ENCODE assay signal across 27 mouse cellular contexts in genomic region chr13:108013839-108014238, GRCm38 (mm10). TPM values are rescaled to one million over a fixed set of nuclear protein-coding genes. Genes with fewer than 3 reads are reported as not detected.
DNase-seq lines count a peak whose midpoint lies in the region; ATAC-seq and TF ChIP-seq lines count a peak whose summit lies in the region.
"Had no signal": no experiment of that assay in that cellular context is flagged by ENCODE, and none has a peak within 500 bp of the region (broad histone marks: within the 10 kb centered on the region; RNA-seq: fewer than 3 reads in every experiment).

No protein-coding gene starts in this region.

- H3K36me3 ChIP-seq in kidney, embryonic 15.5 days = no peaks in the 10 kb centered on the region
- H3K36me3 ChIP-seq: hindbrain, embryonic 10.5 days; hindbrain, embryonic 15.5 days; limb, embryonic 12.5 days; liver, embryonic 12.5 days; midbrain, embryonic 13.5 days; neural tube, embryonic 13.5 days had no signal

- CTCF ChIA-PET in Patski (lab: Charles Lee) = interaction anchor here (0.6 to 2.6 kb wide), 4 partner anchors 9 to 132 kb away, joined by 3 to 9 read pairs (median 3); no protein-coding TSS in a partner anchor

- no peak overlapping the region for H3K4me2 ChIP-seq in kidney, embryonic 15.5 days
- H3K4me2 ChIP-seq: hindbrain, embryonic 15.5 days; limb, embryonic 12.5 days; liver, embryonic 12.5 days; midbrain, embryonic 13.5 days; neural tube, embryonic 13.5 days had no signal

- in situ Hi-C loops in Patski (cut with MboI; ENCODE audit: low pct_unique_long_range_greater_than_20kb) = loop anchor here (10.0 kb wide), 1 partner anchor 119 kb away; no protein-coding TSS in a partner anchor

- no peaks in the 10 kb centered on the region for H3K27me3 ChIP-seq in Patski
- no peaks in the 10 kb centered on the region for H3K27me3 ChIP-seq in kidney, embryonic 15.5 days
- H3K27me3 ChIP-seq: hindbrain, embryonic 15.5 days; limb, embryonic 12.5 days; liver, embryonic 12.5 days; midbrain, embryonic 13.5 days; neural tube, embryonic 13.5 days had no signal

- TF ChIP-seq CTCF in Patski (IDR thresholded peaks at IDR 0.05) = no peak

- ATAC-seq in Patski = peak; percentile 62
- peak; percentile 88 for ATAC-seq in kidney, embryonic 15.5 days (replicated peaks; ENCODE audit: low FRiP score)
- ATAC-seq: CD4-positive, CD25-positive, alpha-beta regulatory T cell, adult 4 months; forebrain, embryonic 16.5 days; liver, embryonic 12.5 days; midbrain, embryonic 13.5 days had no signal

- intact Hi-C loops in gastrocnemius, postnatal 14 days (cut with DNase I; ENCODE audit: low total_unique reads) = no loop called here

- 62% methylated on average over 6 of the region's 6 CpGs for WGBS in kidney, embryonic 15.5 days

- POLR2A ChIA-PET in Patski (lab: Charles Lee) = interaction anchor here (0.6 kb wide), 1 partner anchor 31 kb away, joined by 4 read pairs; no protein-coding TSS in a partner anchor

- no peaks in the 10 kb centered on the region for H3K9me3 ChIP-seq in kidney, embryonic 15.5 days (replicated peaks)
- H3K9me3 ChIP-seq: hindbrain, embryonic 15.5 days; liver, embryonic 12.5 days; midbrain, embryonic 13.5 days; neural tube, embryonic 13.5 days had no signal

- H3K4me1 ChIP-seq in kidney, embryonic 15.5 days = 0 out of 2 replicates have a peak, but pooled peaks cover 2% of the 10 kb centered on the region
- H3K4me1 ChIP-seq: hindbrain, embryonic 10.5 days; hindbrain, embryonic 15.5 days; limb, embryonic 12.5 days; liver, embryonic 12.5 days; midbrain, embryonic 13.5 days; neural tube, embryonic 13.5 days had no signal

- no peak overlapping the region for H3K4me3 ChIP-seq in kidney, embryonic 15.5 days (replicated peaks)
- H3K4me3 ChIP-seq: erythroblast, embryonic 14.5 days; gastrocnemius, adult 2 months; hindbrain, embryonic 10.5 days; hindbrain, embryonic 15.5 days; left cerebral cortex, adult 2 months; limb, embryonic 12.5 days; liver, embryonic 12.5 days; midbrain, embryonic 13.5 days; neural tube, embryonic 13.5 days had no signal

- H3K27ac ChIP-seq in kidney, embryonic 15.5 days = peak overlapping the region; percentile 65
- H3K27ac ChIP-seq: gastrocnemius, adult 2 months; hindbrain, embryonic 10.5 days; hindbrain, embryonic 15.5 days; left cerebral cortex, adult 2 months; limb, embryonic 12.5 days; liver, embryonic 12.5 days; macrophage; midbrain, embryonic 13.5 days; neural tube, embryonic 13.5 days had no signal

- no peak overlapping the region for H3K9ac ChIP-seq in kidney, embryonic 15.5 days
- H3K9ac ChIP-seq: hindbrain, embryonic 15.5 days; limb, embryonic 12.5 days; liver, embryonic 12.5 days; midbrain, embryonic 13.5 days; neural tube, embryonic 13.5 days had no signal

- DNase-seq in Patski (ENCODE audit: low read depth, low spot score) = peak; percentile 76
- peak; percentile 34 for DNase-seq in kidney, adult 18-20 months
- peak; percentile 60 to 69 for DNase-seq in kidney, postnatal 25 days
- DNase-seq in gastrocnemius, postnatal 14 days = no peak
- no peak for DNase-seq in ovary, postnatal 36 days (ENCODE audit: low spot score)
- DNase-seq in right cerebral cortex, postnatal 4 days = no peak
- DNase-seq: adrenal gland, postnatal 25 days; cerebellum, adult 18-20 months; cerebellum, postnatal 10 days; gastrocnemius, adult 2 months; heart, postnatal 14 days; lung, adult 2 months; lung, postnatal 10 days; thymus, adult 18-20 months; thymus, postnatal 25 days had no signal

RNA-seq across cellular contexts. Expression of gene Smim15, which starts 30.4 kb away (rescaled TPM):
- 69.3 TPM for polyA plus RNA-seq in Patski (2021)
- 76.2 and 79.8 TPM in 2 replicates for polyA plus RNA-seq in kidney, embryonic 15.5 days (2015; fragmentation: Nextera tagmentation; extraction: Ambion mirVana)
- 10 to 100 TPM; 18.7 to 20.1 TPM for total RNA-seq in gastrocnemius, postnatal 14 days (2021)

Comparison
In these comparisons a context has a peak if more than half of its experiments do, and no peak if none do; other contexts are left out.
1. DNase-seq: peak in Patski (single experiment), kidney, adult 18-20 months (single experiment) and kidney, postnatal 25 days (2 of 2); none in gastrocnemius, postnatal 14 days (single experiment), ovary, postnatal 36 days (single experiment) and right cerebral cortex, postnatal 4 days (single experiment).